In the genomic region with DNA sequence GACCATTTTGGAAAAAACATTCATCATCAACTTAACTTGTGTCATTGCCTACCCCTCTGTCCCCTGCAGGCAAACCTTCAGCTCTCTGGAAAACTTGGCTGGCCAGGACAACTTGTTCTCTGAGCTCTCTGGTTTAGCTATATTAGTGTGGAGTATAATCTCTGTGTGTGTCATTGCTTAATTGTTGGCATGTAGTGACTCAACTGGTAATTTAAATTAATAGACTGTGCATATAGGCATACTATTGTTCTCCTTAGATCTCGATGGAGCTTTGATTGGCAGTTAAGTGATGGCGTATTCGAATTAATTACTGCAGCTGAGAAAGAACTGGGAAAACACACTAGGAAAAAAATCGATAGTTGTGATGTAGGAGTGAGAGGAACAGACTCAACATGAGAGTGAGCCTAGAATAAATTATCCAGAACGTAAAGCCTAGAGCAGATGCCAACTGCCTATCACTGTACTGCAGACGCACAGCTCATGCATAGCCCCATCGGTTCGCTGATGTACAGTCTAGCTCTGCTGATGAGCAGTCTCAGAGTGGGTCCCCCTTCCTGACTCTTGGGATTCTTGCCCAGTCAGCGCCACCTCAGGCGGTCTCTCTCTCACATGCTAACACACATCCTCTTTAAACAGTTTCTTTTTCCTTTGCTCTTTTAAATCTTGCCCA, we compare ENCODE assay signal across 12 mouse cellular contexts. TPM values are rescaled to one million over a fixed set of nuclear protein-coding genes. Genes with fewer than 3 reads are reported as not detected.
DNase-seq lines count a peak whose midpoint lies in the region; ATAC-seq and TF ChIP-seq lines count a peak whose summit lies in the region.
"Had no signal": no experiment of that assay in that cellular context is flagged by ENCODE, and none has a peak within 500 bp of the region (broad histone marks: within the 10 kb centered on the region; RNA-seq: fewer than 3 reads in every experiment).

No protein-coding gene starts in this region.

- no peaks in the 10 kb centered on the region for H3K9me3 ChIP-seq in neural tube, embryonic 11.5 days (ENCODE audit: control insufficient read depth, low read length)
- no peaks in the 10 kb centered on the region for H3K9me3 ChIP-seq in forebrain, embryonic 16.5 days (ENCODE audit: control insufficient read depth, low read length)
- no peaks in the 10 kb centered on the region for H3K9me3 ChIP-seq in liver, embryonic 13.5 days (replicated peaks)
- H3K9me3 ChIP-seq in stomach, postnatal 0 days (ENCODE audit: control insufficient read depth, low read length), result no peaks in the 10 kb centered on the region

- H3K4me3 ChIP-seq in neural tube, embryonic 11.5 days (ENCODE audit: low read depth, low read length), result no peak overlapping the region
- H3K4me3 ChIP-seq in forebrain, embryonic 16.5 days (replicated peaks; ENCODE audit: low read length), result no peak overlapping the region
- no peak overlapping the region for H3K4me3 ChIP-seq in liver, embryonic 13.5 days (replicated peaks)
- no peak overlapping the region for H3K4me3 ChIP-seq in stomach, postnatal 0 days (ENCODE audit: low read depth, low read length)
- H3K4me3 ChIP-seq: erythroblast, embryonic 14.5 days had no signal

- H3K27ac ChIP-seq in neural tube, embryonic 11.5 days (ENCODE audit: low read depth, low read length), result no peak overlapping the region
- H3K27ac ChIP-seq in forebrain, embryonic 16.5 days (ENCODE audit: low read length), result no peak overlapping the region
- H3K27ac ChIP-seq in liver, embryonic 13.5 days, result no peak overlapping the region
- H3K27ac ChIP-seq in stomach, postnatal 0 days (replicated peaks), result 0 out of 2 replicates have a peak overlapping the region, but pooled peaks have one; percentile 30

- no peak for DNase-seq in neural tube, embryonic 11.5 days (ENCODE audit: low spot score)
- no peak for DNase-seq in neural tube, embryonic 10.5 days (ENCODE audit: extremely low spot score, low spot score)
- peak; percentile 9 for DNase-seq in liver, embryonic 13.5 days
- DNase-seq in stomach, postnatal 0 days (ENCODE audit: low spot score), result no peak
- DNase-seq in urinary bladder, postnatal 14 days (ENCODE audit: low spot score), result no peak
- DNase-seq: adrenal gland, adult 2 months; cerebellum, adult 8-10 months; kidney, adult 8-10 months; lung, postnatal 10 days had no signal

- H3K4me2 ChIP-seq in neural tube, embryonic 11.5 days (ENCODE audit: low read depth), result no peak overlapping the region
- no peak overlapping the region for H3K4me2 ChIP-seq in forebrain, embryonic 16.5 days (ENCODE audit: low read length)
- no peak overlapping the region for H3K4me2 ChIP-seq in liver, embryonic 13.5 days
- H3K4me2 ChIP-seq in stomach, postnatal 0 days (replicated peaks; ENCODE audit: low read depth), result no peak overlapping the region

- peak; percentile 62 for ATAC-seq in neural tube, embryonic 11.5 days (ENCODE audit: insufficient read depth, low FRiP score, low TSS enrichment)
- ATAC-seq in forebrain, embryonic 16.5 days, result peak; percentile 96
- ATAC-seq in liver, embryonic 13.5 days (ENCODE audit: low read depth), result peak; percentile 52
- peak; percentile 63; the same call in 1 of the 2 replicates for ATAC-seq in stomach, postnatal 0 days (ENCODE audit: low FRiP score, low TSS enrichment)
- ATAC-seq in cerebellum, adult (ENCODE audit: insufficient number of reproducible peaks, low FRiP score, low TSS enrichment), result no peak

- no peak for TF ChIP-seq CTCF in stomach, postnatal 0 days (IDR thresholded peaks at IDR 0.05; ENCODE audit: low read depth)

- WGBS in neural tube, embryonic 11.5 days, result 79% methylated on average over 10 of the region's 10 CpGs
- 19% methylated on average over 10 of the region's 10 CpGs for WGBS in forebrain, embryonic 16.5 days
- WGBS in liver, embryonic 13.5 days (ENCODE audit: insufficient replicate concordance), result 62% methylated on average over 10 of the region's 10 CpGs
- WGBS in stomach, postnatal 0 days, result 61% methylated on average over 10 of the region's 10 CpGs

- H3K27me3 ChIP-seq in neural tube, embryonic 11.5 days (ENCODE audit: control insufficient read depth, insufficient read depth, low read length), result no peaks in the 10 kb centered on the region
- peaks cover 77% of the 10 kb centered on the region for H3K27me3 ChIP-seq in forebrain, embryonic 16.5 days (replicated peaks; ENCODE audit: control insufficient read depth, insufficient read depth, low read length)
- H3K27me3 ChIP-seq in liver, embryonic 13.5 days, result no peaks in the 10 kb centered on the region
- H3K27me3 ChIP-seq in stomach, postnatal 0 days (ENCODE audit: control insufficient read depth, insufficient read depth, low read length), result no peaks in the 10 kb centered on the region

- H3K4me1 ChIP-seq in neural tube, embryonic 11.5 days (ENCODE audit: control insufficient read depth, insufficient read depth, low read length), result peaks cover 23% of the 10 kb centered on the region
- H3K4me1 ChIP-seq in forebrain, embryonic 16.5 days (replicated peaks; ENCODE audit: control insufficient read depth, insufficient read depth, low read length), result peaks cover 3% of the 10 kb centered on the region
- H3K4me1 ChIP-seq in liver, embryonic 13.5 days (replicated peaks), result peaks cover 64% of the 10 kb centered on the region
- H3K4me1 ChIP-seq in stomach, postnatal 0 days (replicated peaks; ENCODE audit: control insufficient read depth, insufficient read depth), result no peaks in the 10 kb centered on the region

- H3K36me3 ChIP-seq in neural tube, embryonic 11.5 days (ENCODE audit: control insufficient read depth, insufficient read depth, low read length), result no peaks in the 10 kb centered on the region
- H3K36me3 ChIP-seq in forebrain, embryonic 16.5 days (ENCODE audit: control insufficient read depth, insufficient read depth), result no peaks in the 10 kb centered on the region
- H3K36me3 ChIP-seq in liver, embryonic 13.5 days, result no peaks in the 10 kb centered on the region
- H3K36me3 ChIP-seq in stomach, postnatal 0 days (ENCODE audit: control insufficient read depth, insufficient read depth, low read length), result no peaks in the 10 kb centered on the region

- H3K9ac ChIP-seq in neural tube, embryonic 11.5 days (ENCODE audit: low read length), result no peak overlapping the region
- no peak overlapping the region for H3K9ac ChIP-seq in forebrain, embryonic 16.5 days (replicated peaks; ENCODE audit: low read depth, low read length)
- H3K9ac ChIP-seq in liver, embryonic 13.5 days, result no peak overlapping the region
- no peak overlapping the region for H3K9ac ChIP-seq in stomach, postnatal 0 days (ENCODE audit: low read length)

- TF ChIP-seq EP300 in stomach, postnatal 0 days (optimal IDR thresholded peaks at IDR 0.05), result no peak

RNA-seq across cellular contexts. Expression of gene Lgr4, which starts 35.7 kb away (rescaled TPM):
- 19.7 and 21.1 TPM in 2 replicates for polyA plus RNA-seq in neural tube, embryonic 11.5 days (2014; fragmentation: Nextera tagmentation; extraction: Ambion mirVana)
- polyA plus RNA-seq in forebrain, embryonic 16.5 days (2015; fragmentation: Nextera tagmentation; extraction: Ambion mirVana), result 2.7 and 3.6 TPM in 2 replicates
- 3.1 and 3.9 TPM in 2 replicates for polyA plus RNA-seq in liver, embryonic 13.5 days (2015; fragmentation: Nextera tagmentation; extraction: Ambion mirVana)
- polyA plus RNA-seq in stomach, postnatal 0 days (2015; fragmentation: Nextera tagmentation; extraction: Ambion mirVana), result 15.0 and 16.0 TPM in 2 replicates
